Comparison of ENCODE assay signal across 20 mouse cellular contexts in the genomic region with DNA sequence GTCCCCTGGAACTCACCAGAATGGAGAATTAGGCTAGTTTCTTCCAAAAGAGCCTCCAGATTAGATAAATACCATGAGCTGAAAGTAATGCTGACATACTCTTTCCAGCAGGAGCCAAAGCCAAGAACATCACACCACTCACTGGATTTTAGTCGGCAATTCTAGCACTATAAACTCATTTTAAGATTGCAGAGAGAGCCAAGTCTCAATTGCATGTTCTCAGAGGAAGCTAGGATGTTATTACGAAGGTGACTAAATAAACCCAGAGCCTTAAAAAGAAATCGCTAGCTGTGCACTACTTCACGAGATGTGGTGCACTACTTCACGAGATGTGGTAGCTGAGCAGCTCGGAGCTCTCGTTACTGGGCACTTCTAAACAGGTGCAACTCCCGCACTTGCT.
"Had no signal": no experiment of that assay in that cellular context is flagged by ENCODE, and none has a peak within 500 bp of the region (broad histone marks: within the 10 kb centered on the region; RNA-seq: fewer than 3 reads in every experiment).

No protein-coding gene starts in this region.

- H3K4me1 ChIP-seq: limb, embryonic 12.5 days; lung, embryonic 15.5 days; midbrain, embryonic 12.5 days; neural tube, embryonic 12.5 days; stomach, embryonic 15.5 days had no signal

- DNase-seq: kidney, adult 18-20 months; kidney, adult 9 months; kidney, postnatal 14 days; kidney, postnatal 4 days; liver; lung, adult 18-20 months; lung, postnatal 10 days; lung, postnatal 36 days; spleen, adult 18-20 months; thymus, adult 18-20 months; thymus, postnatal 36 days had no signal

- H3K9me3 ChIP-seq: limb, embryonic 12.5 days; liver, embryonic 12.5 days; liver, embryonic 15.5 days; lung, embryonic 15.5 days; midbrain, embryonic 12.5 days; neural tube, embryonic 12.5 days; neural tube, embryonic 15.5 days; stomach, embryonic 15.5 days had no signal

- H3K4me3 ChIP-seq: limb, embryonic 12.5 days; liver, embryonic 12.5 days; liver, embryonic 15.5 days; lung, embryonic 15.5 days; midbrain, embryonic 12.5 days; neural tube, embryonic 12.5 days; neural tube, embryonic 15.5 days; stomach, embryonic 15.5 days had no signal

- H3K27ac ChIP-seq: limb, embryonic 12.5 days; liver, embryonic 12.5 days; liver, embryonic 15.5 days; lung, embryonic 15.5 days; midbrain, embryonic 12.5 days; neural tube, embryonic 12.5 days; neural tube, embryonic 15.5 days; stomach, embryonic 15.5 days had no signal

- H3K9ac ChIP-seq: limb, embryonic 12.5 days; liver, embryonic 12.5 days; liver, embryonic 15.5 days; lung, embryonic 15.5 days; midbrain, embryonic 12.5 days; neural tube, embryonic 12.5 days; neural tube, embryonic 15.5 days; stomach, embryonic 15.5 days had no signal

- ATAC-seq: intestine, embryonic 16.5 days; liver, embryonic 12.5 days had no signal

- H3K4me2 ChIP-seq: limb, embryonic 12.5 days; liver, embryonic 12.5 days; liver, embryonic 15.5 days; lung, embryonic 15.5 days; midbrain, embryonic 12.5 days; neural tube, embryonic 12.5 days; neural tube, embryonic 15.5 days; stomach, embryonic 15.5 days had no signal

- H3K27me3 ChIP-seq: limb, embryonic 12.5 days; liver, embryonic 12.5 days; liver, embryonic 15.5 days; lung, embryonic 15.5 days; neural tube, embryonic 12.5 days; neural tube, embryonic 15.5 days; stomach, embryonic 15.5 days had no signal
